Mouse (Mus musculus) ES-Bruce4 (cell line): ENCODE measurements at regions not wholly inside any gene's neighbourhood (a gene's known extent, or its start where the extent isn't known, plus 50 kb on each side); places are given as distances from the start of the nearest gene placed in this dataset.

Experiments used
- CTCF ChIP-seq: IDR thresholded peaks from one replicate; pipeline ENCODE4 v1.8.1; 2011; ENCODE audit warnings: low read depth, low read length
- EP300 ChIP-seq: IDR thresholded peaks from 2 replicates; pipeline ENCODE4 v1.6.1; 2011; ENCODE audit warnings: low read depth, low read length; ENCODE audit not compliant: insufficient read depth
- POLR2A ChIP-seq: IDR thresholded peaks from one replicate; pipeline ENCODE4 v1.8.1; 2011; ENCODE audit warnings: low read length; ENCODE audit not compliant: insufficient read depth

DNA sequence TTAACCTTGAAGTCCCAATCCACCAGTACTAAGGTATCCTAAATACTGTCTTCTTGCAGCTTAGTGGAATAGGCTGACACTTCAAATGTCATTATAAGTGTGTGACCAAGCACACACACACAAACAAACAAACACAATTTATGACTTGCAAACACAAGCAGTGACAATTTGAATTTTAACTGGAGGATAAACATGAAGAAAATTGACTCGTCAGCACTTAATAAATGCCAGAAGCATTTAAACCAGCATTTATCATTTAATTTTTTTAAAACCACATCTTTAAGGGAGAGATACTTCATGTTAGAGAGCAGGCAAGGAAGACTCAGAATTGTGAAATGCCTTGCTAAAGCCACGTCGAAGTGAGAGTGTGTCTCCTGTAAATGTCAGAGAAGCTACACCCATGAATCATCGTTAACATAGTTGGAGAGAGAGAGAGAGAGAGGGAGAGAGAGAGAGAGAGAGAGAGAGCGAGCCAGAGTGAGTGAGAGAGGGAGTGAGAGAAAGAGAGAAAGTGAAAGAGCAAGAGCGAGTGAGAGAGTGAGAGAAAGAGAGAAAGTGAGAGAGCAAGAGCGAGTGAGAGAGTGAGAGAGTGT lies 149.4 kb upstream of the Cdkn2b start:
- TF ChIP-seq CTCF: no peak
- no peak for TF ChIP-seq EP300
- TF ChIP-seq POLR2A: no peak
